9 mouse cellular contexts compared by ENCODE assay signal in genomic region chr10:128297622-128298021, GRCm38 (mm10). TPM values are rescaled to one million over a fixed set of nuclear protein-coding genes. Genes with fewer than 3 reads are reported as not detected.
DNase-seq lines count a peak whose midpoint lies in the region; ATAC-seq and TF ChIP-seq lines count a peak whose summit lies in the region.
"Had no signal": no experiment of that assay in that cellular context is flagged by ENCODE, and none has a peak within 500 bp of the region (broad histone marks: within the 10 kb centered on the region; RNA-seq: fewer than 3 reads in every experiment).

No protein-coding gene starts in this region.

- ATAC-seq in kidney, embryonic 16.5 days (ENCODE audit: low FRiP score, low TSS enrichment) = 0 out of 2 replicates have a peak, but pooled peaks have one; percentile 20
- no peak for ATAC-seq in liver, postnatal 0 days

- peak overlapping the region; percentile 35; the same call in 1 of the 2 replicates for H3K27ac ChIP-seq in kidney, embryonic 16.5 days (ENCODE audit: low read length)
- H3K27ac ChIP-seq in liver, postnatal 0 days (ENCODE audit: low read depth) = peak overlapping the region; percentile 30; the same call in 1 of the 2 replicates
- no peak overlapping the region for H3K27ac ChIP-seq in thymus, adult 2 months (ENCODE audit: control insufficient read depth, insufficient read depth, low read length)

- WGBS in kidney, embryonic 16.5 days = 70% methylated on average over 11 of the region's 11 CpGs
- 71% methylated on average over 11 of the region's 11 CpGs for WGBS in liver, postnatal 0 days (ENCODE audit: insufficient replicate concordance)
- 94% methylated on average over 11 of the region's 11 CpGs for WGBS in thymus, adult 2 months

- H3K4me1 ChIP-seq in kidney, embryonic 16.5 days (ENCODE audit: insufficient read depth, low read length) = peaks cover 6% of the 10 kb centered on the region; the same call in 1 of the 2 replicates
- H3K4me1 ChIP-seq in liver, postnatal 0 days (ENCODE audit: insufficient read depth) = peaks cover 22% of the 10 kb centered on the region
- H3K4me1 ChIP-seq in thymus, adult 2 months (replicated peaks; ENCODE audit: control insufficient read depth, insufficient read depth, low read length) = no peaks in the 10 kb centered on the region

- H3K9me3 ChIP-seq in kidney, embryonic 16.5 days (ENCODE audit: low read length) = no peaks in the 10 kb centered on the region
- no peaks in the 10 kb centered on the region for H3K9me3 ChIP-seq in liver, postnatal 0 days (ENCODE audit: low read length)

- TF ChIP-seq POLR2A in thymus, adult 2 months (IDR thresholded peaks at IDR 0.05; ENCODE audit: control insufficient read depth, extremely low read depth, insufficient read depth, low read length, poor library complexity) = no peak

- H3K4me2 ChIP-seq in kidney, embryonic 16.5 days (replicated peaks; ENCODE audit: low read depth, low read length) = no peak overlapping the region
- no peak overlapping the region for H3K4me2 ChIP-seq in liver, postnatal 0 days (ENCODE audit: low read depth, low read length)

- H3K36me3 ChIP-seq in kidney, embryonic 16.5 days (ENCODE audit: insufficient read depth, low read length) = no peaks in the 10 kb centered on the region
- H3K36me3 ChIP-seq in liver, postnatal 0 days (replicated peaks; ENCODE audit: insufficient read depth, low read length) = no peaks in the 10 kb centered on the region; the same call in none of the 2 replicates
- peaks cover under 1% of the 10 kb centered on the region for H3K36me3 ChIP-seq in thymus, adult 2 months (ENCODE audit: control insufficient read depth, insufficient read depth, low read length)

- TF ChIP-seq EP300 in liver, postnatal 0 days (IDR thresholded peaks at IDR 0.05; ENCODE audit: low read depth) = no peak

- peak overlapping the region; percentile 49; the same call in 1 of the 2 replicates for H3K9ac ChIP-seq in kidney, embryonic 16.5 days (replicated peaks; ENCODE audit: low read length)
- no peak overlapping the region; the same call in 1 of the 2 replicates for H3K9ac ChIP-seq in liver, postnatal 0 days (replicated peaks)

- TF ChIP-seq CTCF in liver, postnatal 0 days (IDR thresholded peaks at IDR 0.05; ENCODE audit: low read depth) = no peak
- TF ChIP-seq CTCF in thymus, adult 2 months (IDR thresholded peaks at IDR 0.05; ENCODE audit: borderline replicate concordance, control insufficient read depth, extremely low read depth, insufficient read depth, low read length, poor library complexity) = no peak

- no peak overlapping the region for H3K4me3 ChIP-seq in kidney, embryonic 16.5 days (ENCODE audit: low read length)
- H3K4me3 ChIP-seq in liver, postnatal 0 days (ENCODE audit: low read depth, low read length) = no peak overlapping the region
- H3K4me3 ChIP-seq in thymus, adult 2 months (ENCODE audit: control insufficient read depth, insufficient read depth, low read length) = no peak overlapping the region

- no peak for DNase-seq in kidney, adult 8-10 months
- DNase-seq in adrenal gland, postnatal 36 days = peak; percentile 32 to 52
- DNase-seq in cerebellum, postnatal 36 days = peak; percentile 67 to 69
- DNase-seq in liver, postnatal 0 days = peak; percentile 52
- no peak for DNase-seq in gastrocnemius, postnatal 25 days
- DNase-seq in thymus, adult 18-20 months = no peak
- DNase-seq in thymus, adult 2 months = no peak

- H3K27me3 ChIP-seq in kidney, embryonic 16.5 days (ENCODE audit: insufficient read depth, low read length) = no peaks in the 10 kb centered on the region
- no peaks in the 10 kb centered on the region for H3K27me3 ChIP-seq in liver, postnatal 0 days (ENCODE audit: insufficient read depth, low read length)
- no peaks in the 10 kb centered on the region for H3K27me3 ChIP-seq in thymus, adult 2 months (ENCODE audit: control insufficient read depth, insufficient read depth, low read length)

RNA-seq across cellular contexts. Expression of gene Il23a, which starts 0.9 kb away (rescaled TPM):
- 0.15 and 0.35 TPM in 2 replicates for polyA plus RNA-seq in kidney, embryonic 16.5 days (2015; fragmentation: Nextera tagmentation; extraction: Ambion mirVana)
- not detected for total RNA-seq in adrenal gland, postnatal 36 days (2021)
- polyA plus RNA-seq in liver, postnatal 0 days (2015; fragmentation: Nextera tagmentation; extraction: Ambion mirVana) = not detected in 2 replicates
- total RNA-seq in gastrocnemius, postnatal 25 days (2021) = not detected
- polyA plus RNA-seq in thymus, adult 2 months (2012; rRNA removed) = 2.0 and 2.5 TPM in 2 replicates

RNA-seq across cellular contexts. Expression of gene Pan2, which starts 5.5 kb away (rescaled TPM):
- 42.0 and 45.0 TPM in 2 replicates for polyA plus RNA-seq in kidney, embryonic 16.5 days (2015; fragmentation: Nextera tagmentation; extraction: Ambion mirVana)
- 10 to 100 TPM; 17.7 to 19.6 TPM for total RNA-seq in adrenal gland, postnatal 36 days (2021)
- 9.2 and 10.2 TPM in 2 replicates for polyA plus RNA-seq in liver, postnatal 0 days (2015; fragmentation: Nextera tagmentation; extraction: Ambion mirVana)
- total RNA-seq in gastrocnemius, postnatal 25 days (2021) = 1 to 10 TPM; 5.1 to 5.4 TPM
- 67.5 and 68.4 TPM in 2 replicates for polyA plus RNA-seq in thymus, adult 2 months (2012; rRNA removed)

RNA-seq across cellular contexts. Expression of gene Cnpy2, which starts 24.6 kb away (rescaled TPM):
- polyA plus RNA-seq in kidney, embryonic 16.5 days (2015; fragmentation: Nextera tagmentation; extraction: Ambion mirVana) = 343 and 370 TPM in 2 replicates
- 100 to 1,000 TPM; 170 to 204 TPM for total RNA-seq in adrenal gland, postnatal 36 days (2021)
- 110 and 121 TPM in 2 replicates for polyA plus RNA-seq in liver, postnatal 0 days (2015; fragmentation: Nextera tagmentation; extraction: Ambion mirVana)
- total RNA-seq in gastrocnemius, postnatal 25 days (2021) = 10 to 100 TPM; 45.5 to 47.9 TPM
- 34.3 and 41.7 TPM in 2 replicates for polyA plus RNA-seq in thymus, adult 2 months (2012; rRNA removed)

RNA-seq across cellular contexts. Expression of gene Stat2, which starts 27.3 kb away (rescaled TPM):
- 12.9 and 14.9 TPM in 2 replicates for polyA plus RNA-seq in kidney, embryonic 16.5 days (2015; fragmentation: Nextera tagmentation; extraction: Ambion mirVana)
- total RNA-seq in adrenal gland, postnatal 36 days (2021) = 10 to 100 TPM; 32.9 to 33.6 TPM
- polyA plus RNA-seq in liver, postnatal 0 days (2015; fragmentation: Nextera tagmentation; extraction: Ambion mirVana) = 11.3 and 12.1 TPM in 2 replicates
- total RNA-seq in gastrocnemius, postnatal 25 days (2021) = 1 to 10 TPM; 4.6 to 4.7 TPM
- polyA plus RNA-seq in thymus, adult 2 months (2012; rRNA removed) = 54.9 and 62.0 TPM in 2 replicates

RNA-seq across cellular contexts. Expression of gene Apof, which starts 29.2 kb away (rescaled TPM):
- polyA plus RNA-seq in kidney, embryonic 16.5 days (2015; fragmentation: Nextera tagmentation; extraction: Ambion mirVana) = 0.62 and 0.69 TPM in 2 replicates
- 10 to 100 TPM in 1 of 2 experiments, 1 to 10 TPM in 1; 1.5 to 11.9 TPM for total RNA-seq in adrenal gland, postnatal 36 days (2021)
- polyA plus RNA-seq in liver, postnatal 0 days (2015; fragmentation: Nextera tagmentation; extraction: Ambion mirVana) = 1,289 and 1,338 TPM in 2 replicates
- total RNA-seq in gastrocnemius, postnatal 25 days (2021) = not detected
- 0.38 and 4.1 TPM in 2 replicates for polyA plus RNA-seq in thymus, adult 2 months (2012; rRNA removed)
- total RNA-seq: layer of hippocampus, postnatal 25 days had no signal

Comparison
In these comparisons a context has a peak if more than half of its experiments do, and no peak if none do; other contexts are left out.
1. DNase-seq: peak in adrenal gland, postnatal 36 days (2 of 2), cerebellum, postnatal 36 days (2 of 2) and liver, postnatal 0 days (single experiment); none in kidney, adult 8-10 months (0 of 2), gastrocnemius, postnatal 25 days (single experiment), thymus, adult 18-20 months (0 of 2) and thymus, adult 2 months (single experiment).